Mouse (Mus musculus): ENCODE results near the gene Bcl9.

GRCm38 (mm10) chr3:97317302-97317701 lies 19.6 kb upstream of the Bcl9 start:
- no peak for TF ChIP-seq POLR2A (IDR thresholded peaks at IDR 0.05; ENCODE audit: low read depth, low read length)
- TF ChIP-seq CTCF (IDR thresholded peaks at IDR 0.05; ENCODE audit: borderline replicate concordance, insufficient read depth, low read length): no peak
